In genomic region chr8:119422123-119422711, GRCm38 (mm10) we compare ENCODE assay signal across 8 mouse cellular contexts. TPM values are rescaled to one million over a fixed set of nuclear protein-coding genes. Genes with fewer than 3 reads are reported as not detected.
DNase-seq lines count a peak whose midpoint lies in the region; ATAC-seq and TF ChIP-seq lines count a peak whose summit lies in the region.

No protein-coding gene starts in this region.

- no peaks in the 10 kb centered on the region for H3K36me3 ChIP-seq in forebrain, embryonic 13.5 days (ENCODE audit: poor library complexity, severe bottlenecking)
- no peaks in the 10 kb centered on the region for H3K36me3 ChIP-seq in forebrain, embryonic 12.5 days (replicated peaks)
- H3K36me3 ChIP-seq in myocyte (ENCODE audit: control insufficient read depth, insufficient read depth) = no peaks in the 10 kb centered on the region

- intact Hi-C loops in left cerebral cortex, postnatal 14 days (cut with DNase I) = no loop called here

- H3K9ac ChIP-seq in forebrain, embryonic 13.5 days = no peak overlapping the region
- H3K9ac ChIP-seq in forebrain, embryonic 12.5 days = no peak overlapping the region

- H3ac ChIP-seq in myocyte (ENCODE audit: control insufficient read depth, insufficient read length) = no peak overlapping the region

- H3K79me2 ChIP-seq in myocyte (ENCODE audit: control insufficient read depth, insufficient read depth) = no peaks in the 10 kb centered on the region

- 59% methylated on average over 9 of the region's 9 CpGs for WGBS in forebrain, embryonic 13.5 days
- WGBS in forebrain, embryonic 12.5 days = 62% methylated on average over 9 of the region's 9 CpGs

- TF ChIP-seq POLR2A in myocyte (IDR thresholded peaks at IDR 0.05; ENCODE audit: insufficient read length, low read depth) = no peak

- 0 out of 2 replicates have a peak, but pooled peaks cover 2% of the 10 kb centered on the region for H3K4me1 ChIP-seq in forebrain, embryonic 13.5 days
- peaks cover 4% of the 10 kb centered on the region; the same call in 1 of the 2 replicates for H3K4me1 ChIP-seq in forebrain, embryonic 12.5 days

- no peak overlapping the region for H3K4me3 ChIP-seq in forebrain, embryonic 13.5 days
- no peak overlapping the region for H3K4me3 ChIP-seq in forebrain, embryonic 12.5 days (replicated peaks)
- no peak overlapping the region for H3K4me3 ChIP-seq in myocyte

- no peaks in the 10 kb centered on the region for H3K27me3 ChIP-seq in forebrain, embryonic 13.5 days
- H3K27me3 ChIP-seq in forebrain, embryonic 12.5 days = no peaks in the 10 kb centered on the region
- H3K27me3 ChIP-seq in myocyte (ENCODE audit: control insufficient read depth, insufficient read depth, insufficient read length) = no peaks in the 10 kb centered on the region

- peak; percentile 38 for DNase-seq in ovary, postnatal 36 days (ENCODE audit: low spot score)
- DNase-seq in ovary, postnatal 10 days (ENCODE audit: low spot score) = no peak
- peak; percentile 54 to 62 for DNase-seq in heart, adult 9 months (ENCODE audit: low spot score in 2 of 2)
- DNase-seq in cerebellum, postnatal 4 days (ENCODE audit: low spot score in 2 of 2) = no peak
- DNase-seq in left cerebral cortex, postnatal 14 days (ENCODE audit: low spot score in 2 of 2) = no peak

- no peaks in the 10 kb centered on the region for H3K9me3 ChIP-seq in forebrain, embryonic 13.5 days (replicated peaks)
- H3K9me3 ChIP-seq in forebrain, embryonic 12.5 days = no peaks in the 10 kb centered on the region

- H3K27ac ChIP-seq in forebrain, embryonic 13.5 days = peak overlapping the region; percentile 33; the same call in 1 of the 2 replicates
- no peak overlapping the region for H3K27ac ChIP-seq in forebrain, embryonic 12.5 days

- ATAC-seq in forebrain, embryonic 13.5 days = no peak
- ATAC-seq in forebrain, embryonic 12.5 days (ENCODE audit: low FRiP score) = no peak

- H3K4me2 ChIP-seq in forebrain, embryonic 13.5 days = no peak overlapping the region
- no peak overlapping the region for H3K4me2 ChIP-seq in forebrain, embryonic 12.5 days
- H3K4me2 ChIP-seq in myocyte (ENCODE audit: low read depth) = peak overlapping the region; percentile 52

TF ChIP-seq in myocyte, 11 proteins besides CTCF, POLR2A, EP300 and RAD21:
- no peak for TF ChIP-seq CEBPB (IDR thresholded peaks at IDR 0.05; ENCODE audit: insufficient read depth, poor library complexity, severe bottlenecking)
- peak in 1 of 3 experiments; percentile 18 for TF ChIP-seq MYOG (IDR thresholded peaks at IDR 0.05; ENCODE audit: control insufficient read depth in 1 of 3, insufficient read depth in 1 of 3, insufficient read length in 2 of 3, low read depth in 2 of 3)

RNA-seq across cellular contexts. Expression of gene Osgin1, which starts 11.7 kb away (rescaled TPM):
- 0.14 and 0.37 TPM in 2 replicates for polyA plus RNA-seq in forebrain, embryonic 13.5 days (2015; fragmentation: Nextera tagmentation; extraction: Ambion mirVana)
- polyA plus RNA-seq in forebrain, embryonic 12.5 days (2016; fragmentation: Nextera tagmentation; extraction: Ambion mirVana) = 0.13 and 0.65 TPM in 2 replicates
- 14.3 TPM for polyA plus RNA-seq in myocyte (2012; fragmentation: generic; extraction: Trizol)
- under 1 TPM; 0.40 to 0.53 TPM for total RNA-seq in left cerebral cortex, postnatal 14 days (2021)

RNA-seq across cellular contexts. Expression of gene Necab2, which starts 24.3 kb away (rescaled TPM):
- 13.3 and 15.3 TPM in 2 replicates for polyA plus RNA-seq in forebrain, embryonic 13.5 days (2015; fragmentation: Nextera tagmentation; extraction: Ambion mirVana)
- polyA plus RNA-seq in forebrain, embryonic 12.5 days (2016; fragmentation: Nextera tagmentation; extraction: Ambion mirVana) = 14.6 and 15.4 TPM in 2 replicates
- not detected for polyA plus RNA-seq in myocyte (2012; fragmentation: generic; extraction: Trizol)
- 10 to 100 TPM; 42.8 to 60.9 TPM for total RNA-seq in left cerebral cortex, postnatal 14 days (2021)

RNA-seq across cellular contexts. Expression of gene Mlycd, which starts 27.5 kb away (rescaled TPM):
- 11.0 and 11.1 TPM in 2 replicates for polyA plus RNA-seq in forebrain, embryonic 13.5 days (2015; fragmentation: Nextera tagmentation; extraction: Ambion mirVana)
- 13.9 and 14.0 TPM in 2 replicates for polyA plus RNA-seq in forebrain, embryonic 12.5 days (2016; fragmentation: Nextera tagmentation; extraction: Ambion mirVana)
- 23.1 TPM for polyA plus RNA-seq in myocyte (2012; fragmentation: generic; extraction: Trizol)
- total RNA-seq in left cerebral cortex, postnatal 14 days (2021) = 10 to 100 TPM; 25.7 to 28.0 TPM

Comparison
In these comparisons a context has a peak if more than half of its experiments do, and no peak if none do; other contexts are left out.
1. DNase-seq: peak in ovary, postnatal 36 days (single experiment) and heart, adult 9 months (2 of 2); none in ovary, postnatal 10 days (single experiment), cerebellum, postnatal 4 days (0 of 2) and left cerebral cortex, postnatal 14 days (0 of 2).
2. RNA of gene Necab2, which starts 24.3 kb away (polyA plus RNA-seq): 14.6 to 15.4 TPM in forebrain, embryonic 12.5 days and 13.3 to 15.3 TPM in forebrain, embryonic 13.5 days; not detected in myocyte (single experiment); every median in the first group is over 10 times any median in the second.